Mouse (Mus musculus): ENCODE measurements around the gene D630045J12Rik.

DNA sequence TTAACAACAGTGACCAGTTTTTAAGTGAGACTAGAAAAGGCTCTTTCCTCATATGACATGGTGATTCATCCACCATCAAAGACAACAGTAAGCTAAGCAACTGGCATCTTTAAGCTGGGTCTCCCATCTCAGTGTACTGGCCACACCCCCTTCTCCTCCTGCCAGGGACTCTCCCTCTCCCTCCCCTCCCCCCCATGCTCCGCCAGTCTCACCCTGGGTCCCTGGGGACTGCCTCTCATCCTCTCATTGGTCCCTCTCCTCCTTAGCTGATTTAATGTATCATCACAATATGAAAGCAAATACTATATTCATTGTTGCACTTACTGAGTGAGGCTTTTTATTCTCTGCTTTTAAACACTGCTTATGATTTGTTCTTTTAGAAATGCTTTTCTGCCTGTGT, 29.7 kb downstream of the D630045J12Rik start:
- no peak for TF ChIP-seq CTCF (IDR thresholded peaks at IDR 0.05; ENCODE audit: low read depth)
- TF ChIP-seq EP300 (IDR thresholded peaks at IDR 0.05; ENCODE audit: low read depth): no peak
